Mouse (Mus musculus): Measurements from ENCODE around the gene Stra6.

Gene Stra6

DNA sequence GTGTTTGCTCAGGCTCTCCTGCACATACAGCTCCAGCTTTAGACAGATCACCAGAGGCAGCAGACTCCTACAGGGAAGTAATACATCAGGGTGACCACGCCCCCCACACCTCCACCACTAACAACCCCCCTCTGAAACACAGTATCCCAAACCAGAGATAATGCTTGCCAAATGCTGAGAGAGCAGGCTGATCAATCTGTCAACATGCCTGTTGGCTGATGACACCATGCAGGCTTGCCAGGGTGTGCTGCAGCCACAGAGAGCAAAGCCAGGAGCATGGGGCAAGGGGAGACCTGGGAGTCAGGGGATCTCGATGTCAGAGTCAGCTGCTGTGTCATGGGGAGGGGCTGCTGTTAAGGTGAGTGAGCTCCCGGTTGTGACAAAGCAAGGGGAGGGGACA is at the start of gene Stra6:
Gene Stra6 (plus strand): TSS at position 258 of the 400 bp plus-strand sequence.
- DNase-seq (ENCODE audit: low spot score), result no peak

DNA sequence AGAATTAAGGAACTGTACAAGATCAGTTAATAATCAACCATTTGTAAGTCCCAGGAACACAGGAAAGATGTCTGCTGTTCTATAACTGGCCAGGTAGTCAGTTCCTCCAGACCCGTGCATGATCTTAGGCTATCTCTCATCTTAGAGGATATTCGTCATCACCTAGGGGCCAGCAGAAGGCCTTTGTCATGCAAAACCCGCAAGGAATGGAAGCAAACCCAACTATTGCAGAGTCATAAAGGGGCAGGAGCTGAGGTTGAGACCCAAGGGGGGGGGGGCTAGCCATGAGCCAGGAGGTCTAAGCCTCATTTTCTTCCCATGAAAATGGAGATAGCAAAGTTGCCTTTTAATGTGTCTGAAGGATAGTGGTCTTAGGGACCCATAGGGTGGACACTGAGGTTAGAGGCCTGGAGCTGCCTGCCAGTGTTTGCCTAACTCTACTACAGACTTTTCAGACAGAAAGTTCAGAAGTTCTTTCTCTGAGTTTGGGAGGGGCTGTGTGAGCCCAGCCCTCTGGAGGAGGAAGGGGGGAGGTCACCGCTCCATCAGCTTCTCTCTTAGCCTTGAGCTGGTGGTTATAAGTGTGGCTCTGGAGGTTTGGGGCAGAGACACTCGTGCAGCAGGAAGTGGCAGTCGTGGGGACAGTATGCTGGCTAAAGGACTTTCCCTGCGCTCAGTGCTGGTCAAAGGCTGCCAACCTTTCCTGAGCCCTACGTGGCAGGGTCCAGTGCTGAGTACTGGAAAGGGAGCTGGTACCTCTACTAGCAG is 49.0 kb upstream of the Stra6 start:
- no peak for DNase-seq (ENCODE audit: low spot score)

DNA sequence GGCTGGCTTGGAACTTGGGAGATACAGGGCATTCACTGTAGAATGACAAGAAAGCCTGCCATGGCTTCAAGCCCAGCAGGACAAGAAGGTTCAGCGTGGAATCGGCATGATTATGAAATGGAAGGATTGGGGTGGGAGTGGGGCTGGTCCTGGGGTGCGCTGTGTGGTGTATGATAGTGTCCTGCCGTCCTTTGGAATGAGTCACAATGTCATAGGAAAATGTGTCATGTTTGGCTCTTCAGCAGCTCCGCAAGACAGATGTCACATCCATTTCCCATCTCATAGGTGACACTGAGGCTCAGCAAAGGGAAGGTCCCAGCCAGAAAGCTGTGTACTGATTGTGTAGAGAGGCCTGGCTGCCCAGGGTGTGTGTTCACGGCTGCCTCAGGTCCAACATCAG is 47.7 kb upstream of the Stra6 start:
- no peak for DNase-seq (ENCODE audit: low spot score)

DNA sequence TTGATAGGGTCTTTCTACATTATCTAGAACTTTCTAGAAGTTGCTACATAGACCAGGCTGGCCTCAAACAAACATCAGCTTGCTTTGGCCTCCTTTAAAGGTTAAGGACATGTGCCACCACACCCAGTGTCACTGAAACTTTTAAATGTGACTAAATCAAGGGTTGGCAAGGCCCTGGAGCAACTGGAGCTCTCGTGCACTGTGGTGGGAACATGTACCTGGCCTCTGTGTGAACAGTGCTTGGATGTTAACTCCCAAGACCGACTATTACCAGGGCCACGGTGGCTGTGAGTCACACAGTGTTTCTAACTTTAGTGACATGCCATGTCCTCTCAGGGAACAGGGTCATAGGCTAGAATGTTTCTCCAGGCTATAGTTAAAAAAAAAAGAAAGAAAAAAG is 46.6 kb upstream of the Stra6 start:
- no peak for DNase-seq (ENCODE audit: low spot score)

DNA sequence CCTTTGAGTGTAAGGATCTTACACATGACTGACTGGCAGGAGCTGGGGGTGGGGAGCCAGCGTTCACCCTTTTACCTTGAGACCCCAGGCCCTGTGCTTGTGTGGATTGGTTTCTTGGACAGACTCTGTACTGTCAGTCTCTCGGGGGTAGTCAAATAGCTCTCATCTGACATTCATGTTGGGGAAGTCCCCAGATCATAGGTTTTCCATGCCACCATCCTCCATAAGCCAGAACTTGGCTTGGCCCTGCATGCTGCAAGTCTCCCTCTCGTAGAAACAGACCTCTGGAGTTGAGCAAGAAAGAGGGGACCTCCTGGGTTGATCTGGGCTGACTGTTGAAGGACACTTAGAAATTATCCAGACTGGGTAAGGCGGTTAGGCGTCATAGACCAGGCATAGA is 45.2 kb upstream of the Stra6 start:
- no peak for DNase-seq (ENCODE audit: low spot score)

DNA sequence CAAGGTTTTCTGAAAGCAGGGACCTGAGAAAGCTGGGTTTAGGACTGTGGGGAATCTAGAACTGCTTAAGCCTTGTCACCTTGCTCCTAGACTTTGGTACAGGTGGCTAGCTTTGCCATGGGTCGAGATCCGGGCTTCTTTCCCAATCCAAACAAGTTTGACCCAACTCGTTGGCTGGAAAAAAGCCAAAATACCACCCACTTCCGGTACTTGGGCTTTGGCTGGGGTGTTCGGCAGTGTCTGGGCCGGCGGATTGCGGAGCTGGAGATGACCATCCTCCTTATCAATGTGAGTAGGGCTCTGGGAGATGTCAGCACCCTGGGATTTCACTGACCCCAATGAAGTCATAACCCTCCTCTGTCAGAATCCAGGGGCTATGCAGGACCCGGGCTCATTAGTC is 37.6 kb upstream of the Stra6 start:
- no peak for DNase-seq (ENCODE audit: low spot score)

DNA sequence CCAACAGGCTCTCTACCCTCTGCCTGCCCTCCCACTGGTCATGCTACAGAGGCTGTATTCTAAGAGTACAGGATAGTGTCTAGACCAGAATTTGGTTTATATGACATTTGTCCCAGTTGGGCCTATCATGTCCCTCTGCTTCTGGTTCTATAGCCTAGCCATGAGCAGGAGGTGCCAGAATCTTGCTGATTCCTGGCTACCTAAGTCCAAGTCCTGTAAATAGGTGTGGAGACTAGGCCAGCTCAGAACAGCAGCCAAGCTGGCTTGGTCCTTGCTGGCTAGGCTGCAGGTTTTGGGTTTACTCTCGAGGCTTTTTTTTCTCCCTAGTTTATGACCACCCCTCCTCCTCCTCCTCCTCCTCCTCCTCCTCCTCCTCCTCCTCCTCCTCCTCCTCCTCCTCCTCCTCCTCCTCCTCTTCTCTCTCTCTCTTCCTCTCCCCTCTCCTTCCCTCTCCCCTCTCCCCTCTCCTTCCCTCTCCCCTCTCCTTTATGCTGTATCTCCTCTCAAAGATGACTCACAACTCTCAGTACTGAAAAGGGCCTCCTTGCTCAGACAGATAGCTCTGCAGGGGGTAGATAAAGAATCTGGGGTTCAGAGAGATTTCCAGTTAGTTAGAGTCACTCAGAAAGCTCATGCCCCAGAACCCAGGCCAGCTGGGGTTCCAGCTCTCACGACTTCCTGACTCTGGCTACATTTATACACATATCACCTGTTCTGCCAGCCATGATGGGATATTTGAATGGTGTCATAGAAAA is 36.0 kb upstream of the Stra6 start:
- no peak for DNase-seq (ENCODE audit: low spot score)

DNA sequence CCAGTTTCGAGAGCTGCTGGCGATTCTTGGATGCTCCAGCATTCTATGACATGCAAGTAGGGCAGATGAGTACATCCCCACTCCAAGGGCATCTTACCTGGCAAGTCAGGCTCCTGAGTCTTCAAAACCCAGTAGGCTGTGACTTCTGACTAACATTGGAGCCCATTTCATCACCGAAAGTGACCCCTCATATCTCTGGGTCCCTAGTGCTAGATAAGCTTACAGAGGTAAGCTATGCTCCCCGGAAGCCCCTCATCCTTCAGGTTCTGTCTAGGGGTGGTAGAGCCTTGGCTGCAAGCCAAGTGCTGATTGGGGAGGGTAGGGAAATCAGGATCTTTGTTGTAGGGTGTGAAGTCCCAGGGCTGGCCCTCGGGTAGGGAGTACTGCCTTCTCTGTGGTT is 34.7 kb upstream of the Stra6 start:
- DNase-seq (ENCODE audit: low spot score), result no peak

DNA sequence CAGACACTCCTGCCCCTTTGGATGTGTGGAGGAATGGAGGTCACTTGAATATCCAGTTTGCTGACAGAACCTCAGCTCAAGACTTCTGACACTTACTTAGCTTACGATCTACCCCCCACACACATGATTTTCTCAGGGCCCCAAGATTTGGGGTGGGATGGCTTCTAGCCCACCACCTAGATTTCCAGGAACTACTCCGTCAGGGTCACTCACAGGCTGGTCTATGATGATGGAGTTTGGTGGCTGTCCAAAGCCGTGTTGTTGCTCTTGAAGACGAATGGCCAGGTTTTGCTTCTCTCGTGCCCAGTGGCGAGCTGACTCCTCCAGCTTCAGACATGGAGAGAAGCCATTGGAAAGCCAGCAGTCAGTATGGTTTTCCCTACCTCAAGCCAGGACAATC is 34.0 kb upstream of the Stra6 start:
- DNase-seq (ENCODE audit: low spot score), result no peak

DNA sequence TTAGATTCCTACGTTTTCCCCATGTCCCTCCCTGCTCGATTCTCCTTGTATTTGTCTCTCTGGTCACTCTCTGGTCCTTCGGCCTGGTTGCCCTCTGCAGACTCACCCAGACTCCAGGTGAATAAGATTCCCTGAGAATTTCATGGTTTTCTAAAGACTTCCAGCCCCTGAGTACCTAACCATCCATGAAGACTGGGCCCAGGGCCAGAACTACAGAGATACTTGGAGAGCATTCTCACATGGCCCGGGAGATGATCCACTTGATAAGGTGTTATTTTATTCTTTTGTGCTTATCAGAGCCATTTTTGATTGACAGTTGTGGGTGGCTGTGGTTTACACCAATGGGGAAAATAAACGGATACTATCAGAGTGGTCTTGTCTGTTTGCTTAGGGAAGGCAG is 31.7 kb upstream of the Stra6 start:
- DNase-seq (ENCODE audit: low spot score), result no peak

DNA sequence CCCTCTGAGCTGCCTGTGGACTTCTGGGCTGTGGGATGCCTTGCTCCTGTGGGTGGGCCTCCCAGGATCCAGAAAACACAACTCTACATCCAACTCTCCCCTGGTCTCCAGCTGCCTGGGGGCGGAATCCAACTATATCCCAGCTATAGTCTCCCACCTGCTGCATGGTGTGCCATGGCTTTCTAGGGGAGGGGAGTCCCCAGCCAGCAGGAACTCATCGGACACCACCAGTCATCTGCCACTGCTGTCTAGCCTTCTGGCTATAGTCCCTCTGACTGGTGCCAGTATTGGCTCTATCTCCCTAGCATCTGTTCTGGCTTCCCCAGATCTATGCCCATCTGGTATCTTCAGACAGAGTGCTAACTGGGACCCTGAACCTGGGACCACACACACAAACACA is 28.1 kb upstream of the Stra6 start:
- no peak for DNase-seq (ENCODE audit: low spot score)

DNA sequence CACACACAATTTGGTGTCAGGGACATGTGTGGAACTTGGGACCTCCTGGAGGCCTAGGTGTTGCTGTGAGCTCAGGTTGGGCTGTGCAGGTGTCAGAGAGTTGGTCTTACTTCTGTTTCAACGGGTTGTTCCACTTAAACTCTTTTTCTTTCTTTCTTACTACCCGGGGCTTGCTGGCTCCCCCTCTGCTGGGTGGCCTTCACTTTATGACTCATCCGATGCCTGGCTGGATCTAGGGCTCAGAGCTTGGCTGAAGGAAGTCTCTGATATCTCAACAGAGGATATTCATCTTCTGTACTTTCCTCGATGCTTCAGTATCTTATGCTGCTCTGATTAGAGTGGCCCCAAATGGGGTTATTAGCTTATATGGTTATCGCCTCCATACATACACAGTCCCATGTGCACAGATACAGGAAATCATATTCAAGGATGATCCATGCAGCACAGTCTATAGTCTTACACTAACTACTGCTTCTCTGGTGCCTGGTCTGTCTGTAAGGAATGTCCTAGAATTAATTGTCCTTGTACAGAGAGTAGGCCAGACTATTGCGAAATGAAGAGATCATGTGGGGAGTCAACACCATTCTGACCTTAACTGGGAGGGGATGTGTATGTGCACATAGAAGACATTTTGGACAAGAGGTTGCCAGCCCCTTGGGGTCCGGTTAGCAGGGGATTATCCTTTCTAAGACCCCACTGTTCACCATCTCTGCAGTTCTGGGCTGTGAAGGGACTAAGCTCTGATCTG is 27.5 kb upstream of the Stra6 start:
- DNase-seq (ENCODE audit: low spot score), result no peak

DNA sequence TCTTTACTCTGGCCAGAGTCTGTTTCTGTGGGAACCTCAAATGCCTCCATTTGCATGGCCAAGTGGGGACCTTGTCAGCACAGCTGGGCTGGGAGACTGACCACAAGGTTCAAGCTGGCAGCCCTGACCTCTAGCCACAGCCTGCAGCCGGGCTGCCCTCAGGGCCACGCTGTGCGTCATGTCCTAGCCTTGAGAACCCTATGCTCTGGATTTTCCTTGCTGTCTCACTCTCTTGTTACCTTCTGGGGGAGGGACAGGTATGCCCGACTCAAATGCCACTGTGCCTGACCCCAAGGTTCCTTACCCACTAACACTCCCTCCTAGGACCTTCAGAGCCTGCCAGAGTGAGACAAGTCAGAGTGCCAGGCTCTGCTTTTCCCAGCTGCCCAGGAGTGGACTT is 26.6 kb upstream of the Stra6 start:
- no peak for DNase-seq (ENCODE audit: low spot score)

DNA sequence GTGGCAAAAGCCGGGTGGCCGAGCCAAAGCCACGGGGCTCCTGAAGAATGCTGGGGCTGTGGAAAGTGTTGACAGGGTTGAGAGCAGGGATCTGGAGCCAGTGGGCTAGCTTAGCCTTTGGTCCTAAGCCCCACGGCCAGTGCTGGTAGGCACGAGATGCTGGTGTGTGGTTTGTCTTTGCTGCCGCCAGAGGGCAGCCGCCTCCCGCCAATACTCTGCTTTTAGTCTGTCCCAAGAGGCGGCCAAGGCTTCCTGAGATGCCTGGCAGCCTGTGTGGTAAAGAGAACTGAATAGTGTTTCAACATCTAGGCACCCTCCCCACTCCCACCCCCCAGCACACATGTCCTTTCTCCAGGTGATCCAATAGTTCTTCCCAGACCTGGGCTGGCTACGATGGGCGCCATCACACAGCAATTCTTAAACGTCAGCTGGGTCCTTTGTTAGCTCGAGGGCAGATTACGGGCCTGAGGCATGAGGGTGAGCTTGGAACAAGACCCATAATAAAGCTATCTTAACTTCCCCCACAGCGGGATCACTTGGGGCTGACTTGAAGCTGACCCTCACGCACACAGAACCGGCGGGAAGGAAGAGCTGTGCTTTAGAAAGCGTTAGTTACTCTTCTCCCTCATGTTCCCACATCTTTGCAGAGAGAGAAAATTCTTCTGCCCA is 25.0 kb upstream of the Stra6 start:
- DNase-seq (ENCODE audit: low spot score), result peak; percentile 56

DNA sequence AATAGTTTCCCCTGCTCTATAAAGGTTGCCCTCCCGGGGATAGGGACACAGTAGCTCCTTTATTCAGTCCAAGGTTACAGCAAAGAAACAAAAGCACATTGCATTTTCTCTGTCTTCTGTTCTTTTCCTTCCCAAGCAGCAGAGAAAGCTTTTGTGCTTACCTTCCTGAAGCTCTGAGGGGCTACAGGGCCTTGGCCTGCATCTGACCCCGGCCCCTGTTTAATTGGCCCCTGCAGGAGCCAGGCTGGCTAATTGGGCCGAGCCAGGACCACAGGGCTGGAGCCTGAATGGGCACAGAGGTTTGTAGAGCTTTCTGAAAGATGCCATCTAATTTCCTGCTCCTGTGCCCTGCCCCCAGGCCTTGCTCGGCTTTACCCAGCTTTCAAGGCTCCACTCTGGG is 22.6 kb upstream of the Stra6 start:
- no peak for DNase-seq (ENCODE audit: low spot score)

DNA sequence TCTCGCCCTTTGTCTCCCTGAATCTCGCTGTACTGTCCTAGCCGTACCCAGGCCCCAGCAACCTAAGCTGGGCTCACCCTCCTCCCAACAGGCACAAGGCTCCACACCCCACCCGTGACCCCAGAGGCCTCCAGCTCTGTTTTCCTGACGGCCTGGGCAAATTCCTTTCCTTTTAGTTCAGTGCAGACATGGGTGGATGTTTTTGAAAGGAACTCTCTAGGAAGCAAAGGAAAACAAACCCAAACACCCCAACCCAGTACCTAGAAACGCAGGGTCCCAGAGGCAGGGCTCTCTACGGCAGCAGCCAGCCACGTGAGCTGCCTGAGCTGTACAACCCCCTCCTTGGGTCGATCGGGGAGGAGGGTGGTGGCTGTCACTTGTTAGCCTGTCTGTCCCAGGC is 21.2 kb upstream of the Stra6 start:
- DNase-seq (ENCODE audit: low spot score), result no peak

DNA sequence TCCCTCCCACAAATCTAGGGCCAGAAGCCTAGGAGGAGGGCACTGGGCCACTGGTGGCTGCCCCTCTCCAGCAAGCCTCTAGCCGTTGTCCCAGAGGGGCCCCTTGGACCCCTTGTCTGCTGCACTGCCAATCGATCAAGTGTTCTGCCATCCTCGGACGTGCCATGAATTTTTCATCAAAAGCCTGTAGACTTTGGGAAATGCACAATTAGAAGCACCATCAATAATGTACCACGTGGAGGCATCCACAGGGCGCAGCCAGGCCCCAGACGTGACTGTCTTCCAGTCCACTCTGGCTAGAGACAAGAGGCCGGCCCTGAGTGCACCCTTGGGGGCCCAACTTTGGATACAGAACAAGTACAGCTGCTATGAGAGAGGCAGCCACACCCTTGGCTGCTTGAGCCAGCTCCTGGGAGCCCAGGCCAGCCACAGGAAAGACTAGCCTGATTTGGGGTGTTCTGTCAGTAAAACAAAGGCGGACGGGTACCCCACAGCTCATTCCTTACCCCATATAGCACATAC is 20.0 kb upstream of the Stra6 start:
- DNase-seq (ENCODE audit: low spot score), result no peak

DNA sequence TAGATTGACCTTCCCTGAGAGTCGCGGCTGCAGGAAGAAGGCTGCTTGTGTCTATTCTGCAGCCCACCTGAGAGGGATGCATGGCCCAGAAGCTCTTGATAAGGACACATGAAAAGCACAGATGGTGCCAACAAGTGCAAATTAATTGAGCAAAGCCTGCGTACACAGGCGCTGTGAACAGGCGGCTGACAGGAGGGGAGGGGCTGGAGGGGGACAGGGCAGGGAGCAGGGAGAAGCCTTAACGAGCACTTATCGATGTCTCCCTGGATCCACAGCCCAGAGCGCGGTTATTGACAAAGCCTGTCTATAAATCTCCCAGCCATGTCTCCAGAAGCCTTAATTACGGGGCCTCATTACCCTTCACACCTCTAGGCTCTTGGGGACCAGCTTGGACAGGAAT is 18.8 kb upstream of the Stra6 start:
- DNase-seq (ENCODE audit: low spot score), result no peak

DNA sequence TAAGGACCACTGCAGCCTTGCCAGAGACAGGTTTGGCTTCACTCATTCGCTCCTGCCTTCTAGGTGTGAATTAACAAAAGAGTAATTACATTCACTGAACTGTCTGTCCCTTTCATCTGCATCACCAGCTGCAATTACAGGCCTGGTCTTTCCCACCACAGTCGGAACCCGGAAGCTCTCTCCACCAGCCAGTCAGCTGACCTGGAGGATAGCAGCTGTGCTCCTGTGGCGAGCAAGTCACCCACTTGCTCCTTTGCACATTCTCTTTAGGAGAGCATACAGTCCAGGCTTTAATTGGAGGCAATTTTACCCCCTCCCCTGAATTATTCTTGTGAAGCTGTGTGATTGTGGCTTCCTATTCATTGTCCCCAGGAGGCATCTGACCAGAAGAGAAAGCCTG is 17.9 kb upstream of the Stra6 start:
- no peak for DNase-seq (ENCODE audit: low spot score)

DNA sequence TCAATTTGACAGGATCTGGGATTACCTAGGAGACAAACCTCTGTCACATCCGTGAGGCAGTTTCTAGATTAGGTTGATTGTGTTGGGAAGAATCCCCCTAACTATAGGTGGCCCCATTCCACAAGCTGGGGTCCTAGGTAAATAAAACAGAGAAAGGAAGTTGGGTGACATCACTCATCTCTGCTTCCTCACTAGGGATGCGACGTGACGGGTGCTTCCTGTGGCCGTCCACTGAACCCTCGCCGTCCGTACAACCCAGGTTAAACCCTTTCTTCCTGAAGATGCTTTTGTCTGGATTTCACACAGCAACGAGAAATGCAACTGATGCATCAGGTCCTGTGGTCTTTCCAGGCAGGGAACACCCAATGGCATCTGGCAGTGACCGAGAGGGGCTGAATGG is 16.5 kb upstream of the Stra6 start:
- no peak for DNase-seq (ENCODE audit: low spot score)

DNA sequence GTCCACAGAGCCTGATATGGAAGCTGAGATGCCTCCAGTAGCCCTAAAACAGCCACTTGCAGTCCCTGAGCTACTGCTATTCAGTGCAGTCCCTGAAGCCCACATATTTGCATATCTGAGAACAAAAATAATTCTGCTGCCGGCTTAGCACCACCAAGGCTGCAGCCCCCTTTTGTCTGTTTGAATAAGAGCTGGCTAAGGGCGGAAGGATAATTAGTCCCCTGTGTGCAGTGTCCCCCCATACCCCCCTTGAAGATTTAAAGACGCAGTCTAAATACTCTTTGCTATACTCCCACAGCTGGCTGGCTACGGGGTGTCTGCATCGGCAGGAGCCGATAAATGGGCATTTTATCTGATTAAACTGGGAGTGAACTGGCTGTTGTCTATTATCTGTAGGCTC is 15.0 kb upstream of the Stra6 start:
- DNase-seq (ENCODE audit: low spot score), result no peak

DNA sequence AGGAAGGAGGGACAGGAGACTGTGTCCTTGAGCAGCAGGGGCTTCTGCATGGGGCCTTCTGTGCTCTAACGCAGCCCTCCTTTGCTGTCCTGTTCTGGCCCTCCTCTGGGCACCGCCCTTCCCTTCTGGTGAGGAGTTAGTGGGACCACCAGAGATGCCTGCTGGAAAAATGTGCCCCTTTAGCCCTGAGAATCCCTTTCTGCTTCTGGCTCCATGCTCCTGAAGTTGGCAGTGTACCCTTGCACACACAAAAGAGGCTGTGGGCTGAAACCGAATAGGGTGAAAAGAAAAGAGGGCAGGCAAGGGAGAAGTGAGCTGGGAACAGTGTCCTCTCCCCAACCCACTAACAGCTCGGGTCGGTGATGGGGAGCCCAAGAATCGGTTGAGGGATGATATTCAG is 14.4 kb upstream of the Stra6 start:
- no peak for DNase-seq (ENCODE audit: low spot score)
